16 mouse cellular contexts compared by ENCODE assay signal in genomic region chr14:21534542-21535272, GRCm38 (mm10). TPM values are rescaled to one million over a fixed set of nuclear protein-coding genes. Genes with fewer than 3 reads are reported as not detected.
DNase-seq lines count a peak whose midpoint lies in the region; ATAC-seq and TF ChIP-seq lines count a peak whose summit lies in the region.
"Had no signal": no experiment of that assay in that cellular context is flagged by ENCODE, and none has a peak within 500 bp of the region (broad histone marks: within the 10 kb centered on the region; RNA-seq: fewer than 3 reads in every experiment).

No protein-coding gene starts in this region.

- no peaks in the 10 kb centered on the region for H3K9me3 ChIP-seq in hindbrain, embryonic 11.5 days (ENCODE audit: control insufficient read depth, low read length)
- H3K9me3 ChIP-seq in midbrain, embryonic 12.5 days, result no peaks in the 10 kb centered on the region
- H3K9me3 ChIP-seq in liver, postnatal 0 days (ENCODE audit: low read length), result no peaks in the 10 kb centered on the region

- no peaks in the 10 kb centered on the region for H3K36me3 ChIP-seq in hindbrain, embryonic 11.5 days (ENCODE audit: control insufficient read depth, insufficient read depth, low read length)
- H3K36me3 ChIP-seq in midbrain, embryonic 12.5 days, result no peaks in the 10 kb centered on the region
- H3K36me3 ChIP-seq in liver, postnatal 0 days (replicated peaks; ENCODE audit: insufficient read depth, low read length), result no peaks in the 10 kb centered on the region

- no peak overlapping the region for H3K4me2 ChIP-seq in hindbrain, embryonic 11.5 days (replicated peaks; ENCODE audit: low read depth, low read length)
- peak overlapping the region; percentile 17; the same call in 1 of the 2 replicates for H3K4me2 ChIP-seq in midbrain, embryonic 12.5 days (replicated peaks)
- no peak overlapping the region for H3K4me2 ChIP-seq in liver, postnatal 0 days (ENCODE audit: low read depth, low read length)

- intact Hi-C loops in gastrocnemius, adult 2 months (cut with DNase I), result no loop called here

- no peak overlapping the region for H3K4me3 ChIP-seq in gastrocnemius, adult 2 months
- H3K4me3 ChIP-seq in hindbrain, embryonic 11.5 days (ENCODE audit: low read depth, low read length), result no peak overlapping the region
- H3K4me3 ChIP-seq in midbrain, embryonic 12.5 days, result no peak overlapping the region
- H3K4me3 ChIP-seq in liver, postnatal 0 days (ENCODE audit: low read depth, low read length), result no peak overlapping the region

- no peak for ATAC-seq in hindbrain, embryonic 11.5 days (ENCODE audit: low FRiP score)
- peak; percentile 79 for ATAC-seq in midbrain, embryonic 12.5 days (ENCODE audit: low FRiP score, low read depth)
- no peak for ATAC-seq in liver, postnatal 0 days
- ATAC-seq: intestine, embryonic 16.5 days had no signal

- TF ChIP-seq POLR2A in brain, embryonic 14.5 days (IDR thresholded peaks at IDR 0.05; ENCODE audit: borderline replicate concordance, extremely low read depth, insufficient read depth, insufficient read length, poor library complexity, severe bottlenecking), result no peak

- H3K27me3 ChIP-seq in hindbrain, embryonic 11.5 days (ENCODE audit: control insufficient read depth, insufficient read depth, low read length), result no peaks in the 10 kb centered on the region
- no peaks in the 10 kb centered on the region for H3K27me3 ChIP-seq in midbrain, embryonic 12.5 days
- H3K27me3 ChIP-seq in liver, postnatal 0 days (ENCODE audit: insufficient read depth, low read length), result no peaks in the 10 kb centered on the region

- TF ChIP-seq CTCF in gastrocnemius, adult 2 months (IDR thresholded peaks at IDR 0.05), result no peak
- no peak for TF ChIP-seq CTCF in brain, embryonic 14.5 days (IDR thresholded peaks at IDR 0.05; ENCODE audit: borderline replicate concordance, extremely low read depth, insufficient read depth, insufficient read length)
- TF ChIP-seq CTCF in liver, postnatal 0 days (IDR thresholded peaks at IDR 0.05; ENCODE audit: low read depth), result no peak

- no peak overlapping the region for H3K9ac ChIP-seq in hindbrain, embryonic 11.5 days (ENCODE audit: low read depth, low read length)
- H3K9ac ChIP-seq in midbrain, embryonic 12.5 days (replicated peaks), result no peak overlapping the region
- H3K9ac ChIP-seq in liver, postnatal 0 days (replicated peaks), result no peak overlapping the region

- TF ChIP-seq EP300 in liver, postnatal 0 days (IDR thresholded peaks at IDR 0.05; ENCODE audit: low read depth), result no peak

- WGBS in hindbrain, embryonic 11.5 days, result 72% methylated on average over 11 of the region's 11 CpGs
- WGBS in midbrain, embryonic 12.5 days, result 61% methylated on average over 11 of the region's 11 CpGs
- 83% methylated on average over 11 of the region's 11 CpGs for WGBS in liver, postnatal 0 days (ENCODE audit: insufficient replicate concordance)

- no peaks in the 10 kb centered on the region for H3K4me1 ChIP-seq in hindbrain, embryonic 11.5 days (replicated peaks; ENCODE audit: control insufficient read depth, insufficient read depth, low read length)
- peaks cover 32% of the 10 kb centered on the region for H3K4me1 ChIP-seq in midbrain, embryonic 12.5 days
- no peaks in the 10 kb centered on the region for H3K4me1 ChIP-seq in liver, postnatal 0 days (ENCODE audit: insufficient read depth)

- H3K27ac ChIP-seq in gastrocnemius, adult 2 months, result peak overlapping the region; percentile 44; the same call in 1 of the 2 replicates
- H3K27ac ChIP-seq in hindbrain, embryonic 11.5 days (ENCODE audit: low read depth, low read length), result peak overlapping the region; percentile 11; the same call in 1 of the 2 replicates
- peak overlapping the region; percentile 76 for H3K27ac ChIP-seq in midbrain, embryonic 12.5 days (replicated peaks)
- H3K27ac ChIP-seq in liver, postnatal 0 days (ENCODE audit: low read depth), result no peak overlapping the region

- DNase-seq in gastrocnemius, adult 2 months, result no peak
- no peak for DNase-seq in gastrocnemius, postnatal 4 days (ENCODE audit: low spot score in 2 of 2)
- peak; percentile 81 for DNase-seq in brain, embryonic 14.5 days (ENCODE audit: low read depth)
- no peak for DNase-seq in hindbrain, embryonic 11.5 days (ENCODE audit: low spot score)
- DNase-seq in liver, postnatal 0 days, result no peak
- no peak for DNase-seq in spleen, postnatal 36 days (ENCODE audit: low spot score in 2 of 2)
- DNase-seq in ovary, postnatal 14 days (ENCODE audit: low spot score), result no peak
- DNase-seq: adrenal gland, postnatal 36 days; cerebellum, postnatal 25 days; heart, adult 18-20 months; heart, postnatal 10 days; kidney, postnatal 10 days; layer of hippocampus, postnatal 36 days; lung, adult 2 months had no signal

RNA-seq across cellular contexts. Expression of gene Kat6b, which starts 53.5 kb away (rescaled TPM):
- total RNA-seq in gastrocnemius, adult 2 months (2021), result 10 to 100 TPM; 22.2 to 26.0 TPM
- 10 to 100 TPM; 40.7 to 42.3 TPM for total RNA-seq in gastrocnemius, postnatal 4 days (2021)
- 25.5 and 42.7 TPM in 2 replicates for polyA plus RNA-seq in brain, embryonic 14.5 days (2012; rRNA removed)
- polyA plus RNA-seq in hindbrain, embryonic 11.5 days (2014; fragmentation: Nextera tagmentation; extraction: Ambion mirVana), result 16.5 and 24.0 TPM in 2 replicates
- 25.4 and 28.2 TPM in 2 replicates for polyA plus RNA-seq in midbrain, embryonic 12.5 days (2016; fragmentation: Nextera tagmentation; extraction: Ambion mirVana)
- 1.1 and 1.5 TPM in 2 replicates for polyA plus RNA-seq in liver, postnatal 0 days (2015; fragmentation: Nextera tagmentation; extraction: Ambion mirVana)
